Mouse (Mus musculus) forebrain, embryonic 11.5 days (tissue): Measurements from ENCODE around the gene Ehmt1. TPM values are rescaled to one million over a fixed set of nuclear protein-coding genes. Genes with fewer than 3 reads are reported as not detected.

Experiments used
- ATAC-seq: fragments of 200-750 bp; cut with Nextera tagmentation; replicated peaks from 2 replicates; pipeline ENCODE4 v1.8.0; 2017; ENCODE audit warnings: moderate TSS enrichment; ENCODE audit not compliant: low FRiP score
- DNase-seq: peaks from one replicate; pipeline ENCODE4 v3.0.0-alpha.2; 2017; ENCODE audit warnings: low spot score
- H3K27ac ChIP-seq: fragments of 300-500 bp; sonication (generic); 2 replicates; pipeline ENCODE4 v1.5.1; 2014; ENCODE audit warnings: low read depth, low read length
- H3K27me3 ChIP-seq: fragments of 300-500 bp; sonication (generic); 2 replicates; pipeline ENCODE4 v1.6.1; 2014; ENCODE audit warnings: mild to moderate bottlenecking, low read length, mixed read lengths; ENCODE audit not compliant: control insufficient read depth, insufficient read depth
- H3K36me3 ChIP-seq: fragments of 300-500 bp; sonication (generic); 2 replicates; pipeline ENCODE4 v1.6.1; 2014; ENCODE audit warnings: mild to moderate bottlenecking, low read length, moderate library complexity, mixed read lengths; ENCODE audit not compliant: control insufficient read depth, insufficient read depth
- H3K4me1 ChIP-seq: fragments of 300-500 bp; sonication (generic); replicated peaks from 2 replicates; pipeline ENCODE4 v1.6.1; 2014; ENCODE audit warnings: low read length, mixed read lengths; ENCODE audit not compliant: control insufficient read depth, insufficient read depth
- H3K4me2 ChIP-seq: fragments of 300-500 bp; sonication (generic); 2 replicates; pipeline ENCODE4 v1.6.1; 2014; ENCODE audit warnings: low read depth, mild to moderate bottlenecking, low read length, moderate library complexity, mixed read lengths; ENCODE audit not compliant: severe bottlenecking
- H3K4me3 ChIP-seq: fragments of 300-500 bp; sonication (generic); 2 replicates; pipeline ENCODE4 v1.5.1; 2014; ENCODE audit warnings: low read depth, low read length
- H3K9ac ChIP-seq: fragments of 300-500 bp; sonication (generic); 2 replicates; pipeline ENCODE4 v1.6.1; 2014; ENCODE audit warnings: low read length
- H3K9me3 ChIP-seq: fragments of 300-500 bp; sonication (generic); 2 replicates; pipeline ENCODE4 v1.6.1; 2016; ENCODE audit warnings: low read length, mixed read lengths; ENCODE audit not compliant: control insufficient read depth
- WGBS: fragments of 180-500 bp; shearing (Covaris S2); extraction: QIAGEN DNeasy Blood & Tissue Kit; methylation state at CpG from one replicate; pipeline ENCODE4 v1.1.7; 2014; 5-methylcytosine and 5-hydroxymethylcytosine counted together
- polyA plus RNA-seq: library from polyadenylated mRNA; unstranded; fragments of >200 nt; fragmentation: Nextera tagmentation; extraction: Ambion mirVana; gene quantifications from 2 replicates; pipeline ENCODE4 v1.2.1, GENCODE M21; 2014

Ehmt1 gene
- polyA plus RNA-seq, 1 experiment from 2014 or later, result 123 TPM

DNA sequence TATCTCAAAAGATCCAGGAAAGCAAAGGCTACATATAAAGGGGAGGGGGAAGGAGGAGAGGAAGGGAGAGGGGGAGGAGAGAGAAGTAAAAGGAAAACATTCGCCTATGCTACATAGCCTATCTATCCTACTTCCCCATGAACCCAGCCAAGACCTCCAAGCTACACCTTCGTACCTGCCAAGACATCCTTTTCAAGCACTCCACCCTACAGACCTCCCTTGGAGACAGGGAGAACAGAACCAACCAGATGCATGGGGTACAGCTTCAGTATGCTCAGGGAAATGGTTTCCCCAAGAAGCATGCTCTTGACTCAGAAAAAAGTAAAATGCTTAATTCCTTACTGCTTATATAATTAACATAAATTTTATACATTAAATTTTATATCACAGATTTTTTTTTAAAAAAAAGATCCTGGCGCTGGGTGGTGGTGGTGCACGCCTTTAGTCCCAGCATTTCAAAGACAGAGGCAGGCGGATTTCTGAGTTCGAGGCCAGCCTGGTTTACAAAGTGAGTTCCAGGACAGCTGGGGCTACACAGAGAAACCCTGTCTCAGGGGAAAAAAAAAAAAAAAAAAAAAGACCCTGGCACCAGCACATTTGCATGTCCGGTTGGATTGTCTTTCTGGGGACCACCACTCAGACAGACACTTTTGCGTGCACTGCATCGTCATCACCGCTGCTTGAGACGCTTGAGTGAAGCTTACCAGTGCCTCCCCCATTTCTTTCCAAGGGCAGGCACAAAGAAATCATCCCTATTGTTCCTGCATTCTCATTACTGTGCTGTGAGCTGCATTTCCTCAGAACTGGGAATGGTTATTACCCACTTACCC, 14.4 kb downstream of the Ehmt1 start:
- Histone ChIP-seq H3K4me2 (no peak overlapping the region), H3K9ac (no peak overlapping the region), H3K4me3 (no peak overlapping the region), H3K27ac (peak overlapping the region; percentile 77), H3K4me1 (peaks cover 10% of the 10 kb centered on the region; the same call in 1 of the 2 replicates), H3K27me3 (no peaks in the 10 kb centered on the region), H3K36me3 (no peaks in the 10 kb centered on the region), H3K9me3 (no peaks in the 10 kb centered on the region)
- DNase-seq (no peak), ATAC-seq (peak; percentile 79)
- 57% methylated on average over 11 of the region's 11 CpGs for WGBS

DNA sequence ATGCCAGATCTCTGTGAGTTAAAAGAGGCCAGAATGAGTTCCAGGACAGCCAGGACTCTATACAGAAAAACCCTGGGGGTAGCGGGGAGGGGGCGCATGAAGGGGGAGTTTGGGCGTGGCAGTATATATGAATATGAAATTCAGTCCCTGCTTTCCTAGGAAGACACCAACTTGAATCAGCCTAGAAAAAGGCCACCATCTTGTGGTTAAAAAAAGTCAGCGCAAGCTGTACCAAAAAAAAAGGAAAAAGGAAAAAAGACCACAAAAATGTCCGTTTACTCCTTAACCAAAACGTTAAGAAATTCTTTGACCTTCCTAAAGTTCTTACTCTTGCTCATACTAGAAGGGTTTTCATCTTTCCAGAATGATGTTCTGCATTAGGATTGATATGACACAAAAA, 16.4 kb downstream of the Ehmt1 start:
- Histone ChIP-seq H3K27ac (no peak overlapping the region), H3K4me2 (no peak overlapping the region), H3K4me1 (peaks cover 10% of the 10 kb centered on the region; the same call in 1 of the 2 replicates), H3K36me3 (no peaks in the 10 kb centered on the region), H3K9ac (no peak overlapping the region), H3K4me3 (no peak overlapping the region), H3K27me3 (no peaks in the 10 kb centered on the region), H3K9me3 (no peaks in the 10 kb centered on the region)
- DNase-seq (no peak), ATAC-seq (no peak)
- WGBS, result 89% methylated on average over 6 of the region's 6 CpGs

DNA sequence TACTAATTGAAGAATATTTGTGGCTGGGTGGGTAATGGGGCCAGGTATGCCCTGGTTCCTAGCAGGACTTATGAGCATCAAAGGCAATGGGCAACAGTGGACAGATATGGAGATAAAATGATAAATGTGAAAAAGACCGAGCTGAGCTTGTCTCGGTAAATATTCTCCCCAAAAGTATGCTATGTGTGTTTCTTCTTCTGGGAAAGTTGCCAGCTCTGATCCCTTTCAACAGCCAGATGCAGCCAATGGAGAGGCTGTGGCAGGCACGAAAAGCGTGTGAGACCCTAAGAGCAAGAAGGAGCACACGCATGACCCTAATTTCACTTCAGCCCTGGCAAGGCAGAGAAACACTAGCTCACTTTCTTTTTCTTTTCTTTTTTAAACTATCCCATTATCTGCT, 18.4 kb downstream of the Ehmt1 start:
- Histone ChIP-seq H3K27me3 (no peaks in the 10 kb centered on the region), H3K4me3 (no peak overlapping the region), H3K4me1 (peaks cover 9% of the 10 kb centered on the region; the same call in 1 of the 2 replicates), H3K9ac (no peak overlapping the region), H3K36me3 (no peaks in the 10 kb centered on the region), H3K27ac (no peak overlapping the region), H3K9me3 (no peaks in the 10 kb centered on the region), H3K4me2 (no peak overlapping the region)
- ATAC-seq (no peak), DNase-seq (no peak)
- 98% methylated on average over 5 of the region's 5 CpGs for WGBS

DNA sequence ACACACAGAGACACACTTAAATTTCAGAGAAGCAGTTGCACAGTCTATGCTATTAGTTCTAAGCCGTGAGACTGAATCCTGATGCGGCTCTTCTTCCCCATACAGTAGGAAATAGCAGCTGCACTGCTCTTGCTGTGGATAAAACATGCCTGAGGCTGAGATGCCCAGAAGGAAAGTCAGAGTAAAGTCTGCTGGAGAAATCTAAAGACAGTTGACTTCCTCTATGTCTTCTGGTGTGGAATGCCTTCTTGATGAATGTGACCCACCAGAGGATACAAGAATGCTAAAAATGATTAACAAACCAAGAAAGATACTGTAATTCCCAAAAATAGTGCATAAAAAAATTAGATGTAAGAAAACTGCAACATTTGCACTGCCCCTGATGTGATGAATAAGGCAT, 20.1 kb downstream of the Ehmt1 start:
- Histone ChIP-seq H3K9ac (no peak overlapping the region), H3K4me3 (no peak overlapping the region), H3K4me1 (no peaks in the 10 kb centered on the region), H3K4me2 (no peak overlapping the region), H3K27me3 (no peaks in the 10 kb centered on the region), H3K9me3 (no peaks in the 10 kb centered on the region), H3K36me3 (no peaks in the 10 kb centered on the region), H3K27ac (no peak overlapping the region)
- 100% methylated on average over 2 of the region's 2 CpGs for WGBS
- DNase-seq, result no peak
- ATAC-seq, result no peak

DNA sequence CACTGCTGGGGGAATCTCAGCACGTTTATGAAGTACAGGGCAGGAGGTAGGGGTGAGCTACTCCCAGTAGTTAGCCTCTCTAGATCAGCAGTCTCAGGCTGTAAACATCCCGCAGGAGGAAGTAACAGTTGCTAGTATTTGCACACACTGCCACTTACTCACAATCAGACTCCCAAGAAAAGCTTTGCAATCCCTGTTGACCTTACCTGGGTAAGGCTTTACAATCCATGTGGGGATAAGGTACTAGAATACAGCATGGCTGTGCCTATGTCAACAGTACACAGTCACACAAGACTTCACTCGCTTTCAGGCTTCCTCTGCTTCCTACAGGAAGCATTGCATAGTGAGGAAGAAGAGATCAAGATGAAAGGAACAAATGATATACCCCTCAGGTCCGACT, 22.7 kb downstream of the Ehmt1 start:
- H3K36me3 ChIP-seq, result no peaks in the 10 kb centered on the region
- H3K27me3 ChIP-seq, result no peaks in the 10 kb centered on the region
- ATAC-seq (no peak), DNase-seq (no peak)
- no peak overlapping the region for H3K9ac ChIP-seq
- H3K4me3 ChIP-seq, result no peak overlapping the region
- H3K27ac ChIP-seq, result no peak overlapping the region
- H3K9me3 ChIP-seq, result no peaks in the 10 kb centered on the region
- H3K4me2 ChIP-seq, result no peak overlapping the region
- WGBS, result 88% methylated on average over 4 of the region's 4 CpGs
- H3K4me1 ChIP-seq, result no peaks in the 10 kb centered on the region; the same call in 1 of the 2 replicates

DNA sequence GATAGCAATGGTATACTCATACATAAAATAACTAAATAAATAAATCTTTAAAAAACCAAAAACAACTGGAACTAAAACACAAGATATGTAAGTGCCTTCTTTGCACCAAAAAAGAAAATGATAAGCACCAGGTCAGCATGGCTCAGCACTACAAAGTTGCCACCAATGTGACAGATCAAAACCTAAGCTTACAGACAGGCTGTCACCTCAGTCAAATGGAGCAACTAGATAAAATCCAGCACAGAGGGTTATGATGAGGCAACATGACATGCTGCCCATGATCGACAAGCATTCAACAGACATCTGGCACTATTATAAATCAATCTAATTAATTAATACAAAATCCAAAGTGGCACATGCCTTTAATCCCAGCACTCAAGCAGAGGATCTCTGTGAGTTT, 25.2 kb downstream of the Ehmt1 start:
- no peaks in the 10 kb centered on the region for H3K36me3 ChIP-seq
- H3K4me1 ChIP-seq, result no peaks in the 10 kb centered on the region; the same call in 1 of the 2 replicates
- H3K4me3 ChIP-seq, result no peak overlapping the region
- 91% methylated on average over 1 of the region's 1 CpGs for WGBS
- no peak for ATAC-seq
- H3K27ac ChIP-seq, result no peak overlapping the region
- no peaks in the 10 kb centered on the region for H3K27me3 ChIP-seq
- no peak overlapping the region for H3K4me2 ChIP-seq
- no peaks in the 10 kb centered on the region for H3K9me3 ChIP-seq
- DNase-seq, result no peak
- no peak overlapping the region for H3K9ac ChIP-seq

DNA sequence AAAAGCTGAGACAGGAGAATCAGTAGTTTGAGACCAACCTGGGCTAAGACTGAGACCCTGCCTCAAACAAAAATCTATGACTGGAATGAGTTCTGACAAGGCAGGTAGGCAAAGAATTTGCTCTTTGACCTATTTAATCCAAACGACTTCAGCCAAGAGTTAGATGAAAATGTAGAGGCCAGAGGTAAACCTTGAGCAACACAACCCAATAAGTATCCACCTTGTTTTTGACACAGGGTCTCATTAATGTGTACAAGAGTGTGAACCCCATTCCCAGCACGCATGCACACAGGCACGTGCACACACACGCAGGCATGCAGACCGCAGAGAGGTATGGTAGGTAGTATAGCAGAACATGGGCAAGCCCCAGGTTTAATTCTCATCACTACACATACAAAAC, 27.1 kb downstream of the Ehmt1 start:
- DNase-seq, result no peak
- H3K4me3 ChIP-seq, result no peak overlapping the region
- no peaks in the 10 kb centered on the region for H3K27me3 ChIP-seq
- no peak overlapping the region for H3K9ac ChIP-seq
- H3K27ac ChIP-seq, result no peak overlapping the region
- 92% methylated on average over 5 of the region's 5 CpGs for WGBS
- no peak for ATAC-seq
- no peaks in the 10 kb centered on the region for H3K36me3 ChIP-seq
- H3K4me1 ChIP-seq, result no peaks in the 10 kb centered on the region; the same call in 1 of the 2 replicates
- no peaks in the 10 kb centered on the region for H3K9me3 ChIP-seq
- H3K4me2 ChIP-seq, result no peak overlapping the region

DNA sequence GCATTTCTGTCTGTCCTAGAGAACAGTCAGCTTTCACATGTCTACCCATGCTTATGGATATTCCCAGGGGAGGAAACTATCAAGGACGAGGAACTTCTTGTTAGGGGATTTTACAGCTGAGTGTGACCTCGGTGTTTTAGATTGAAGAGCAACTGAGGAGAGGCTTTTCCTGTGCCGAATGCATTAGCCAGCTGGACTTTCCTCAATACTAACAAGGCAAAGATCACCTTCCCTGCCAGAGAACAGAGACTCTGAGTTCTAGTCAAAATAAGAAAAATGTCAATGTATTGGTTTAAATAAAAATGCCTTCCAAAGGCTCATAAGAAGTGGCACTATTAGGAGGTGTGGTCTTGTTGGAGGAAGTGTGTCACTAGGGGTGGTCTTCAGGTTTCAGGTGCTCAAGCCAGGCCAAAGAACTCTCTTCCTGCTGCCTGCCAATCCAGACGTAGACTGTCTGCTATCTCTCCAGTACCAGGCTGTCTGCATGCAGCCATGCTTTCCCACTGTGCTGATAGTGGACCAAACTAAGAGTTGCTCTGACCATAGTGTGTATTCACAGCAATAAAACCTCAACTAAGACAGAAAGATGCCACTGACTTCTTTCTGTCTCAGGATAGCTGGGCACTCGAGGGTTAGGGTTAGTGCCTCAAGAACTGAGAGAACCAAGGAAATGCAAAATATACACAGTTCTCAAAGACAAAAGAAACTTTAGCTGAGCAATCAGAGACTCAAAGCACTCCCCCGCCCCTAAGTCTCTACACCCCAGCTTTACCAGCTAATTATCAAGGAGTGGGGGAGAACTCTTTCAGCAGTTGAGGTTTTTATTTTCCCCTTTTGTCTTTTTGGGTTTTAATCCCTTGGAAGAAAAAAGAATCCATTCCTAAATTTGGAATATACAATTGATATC, 28.6 kb downstream of the Ehmt1 start:
- Histone ChIP-seq H3K36me3 (peaks cover 2% of the 10 kb centered on the region; the same call in 1 of the 2 replicates), H3K27me3 (no peaks in the 10 kb centered on the region), H3K4me1 (no peaks in the 10 kb centered on the region; the same call in 1 of the 2 replicates), H3K4me2 (no peak overlapping the region), H3K27ac (no peak overlapping the region), H3K4me3 (no peak overlapping the region), H3K9ac (no peak overlapping the region), H3K9me3 (no peaks in the 10 kb centered on the region)
- no peak for DNase-seq
- ATAC-seq, result no peak
- WGBS, result 77% methylated on average over 6 of the region's 6 CpGs
